ENCODE assay signal across 9 mouse cellular contexts in the genomic region with DNA sequence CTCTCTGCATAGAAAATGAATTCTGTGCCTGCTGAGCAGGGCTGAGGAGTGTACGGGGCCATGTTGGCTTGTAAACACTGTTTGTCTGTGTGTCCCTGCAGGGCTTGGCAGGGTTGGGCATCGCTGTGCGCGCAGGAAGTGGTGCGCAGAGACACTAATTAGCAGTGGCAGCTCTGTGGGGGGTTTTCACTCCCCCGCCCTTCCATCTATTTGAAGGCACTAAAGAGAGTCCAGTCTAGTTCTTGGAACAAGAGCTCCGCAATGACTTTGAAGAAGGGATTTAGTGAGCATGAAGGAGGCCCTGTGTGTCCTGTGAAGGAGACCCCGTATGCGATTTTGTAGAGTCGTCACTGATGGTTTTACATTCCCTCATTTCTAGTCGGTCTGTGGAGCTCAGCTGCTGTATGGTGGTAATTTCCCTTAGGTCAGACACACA.
DNase-seq lines count a peak whose midpoint lies in the region; ATAC-seq and TF ChIP-seq lines count a peak whose summit lies in the region.
"Had no signal": no experiment of that assay in that cellular context is flagged by ENCODE, and none has a peak within 500 bp of the region (broad histone marks: within the 10 kb centered on the region; RNA-seq: fewer than 3 reads in every experiment).

No protein-coding gene starts in this region.

- no peak overlapping the region for H3K4me3 ChIP-seq in cerebellum, adult 2 months (replicated peaks; ENCODE audit: insufficient read depth, low read depth, low read length)
- 0 out of 2 replicates have a peak overlapping the region, but pooled peaks have one; percentile 4 for H3K4me3 ChIP-seq in forebrain, embryonic 12.5 days (replicated peaks)
- no peak overlapping the region for H3K4me3 ChIP-seq in midbrain, postnatal 0 days (ENCODE audit: low read depth, low read length)
- H3K4me3 ChIP-seq in liver, embryonic 11.5 days (ENCODE audit: low read depth, low read length) = no peak overlapping the region
- H3K4me3 ChIP-seq: heart, embryonic 15.5 days had no signal

- under 1% methylated on average over 11 of the region's 11 CpGs for WGBS in cerebellum, adult 2 months
- 26% methylated on average over 11 of the region's 11 CpGs for WGBS in forebrain, embryonic 12.5 days
- 13% methylated on average over 11 of the region's 11 CpGs for WGBS in midbrain, postnatal 0 days
- WGBS in liver, embryonic 11.5 days = 86% methylated on average over 11 of the region's 11 CpGs

- no peaks in the 10 kb centered on the region for H3K27me3 ChIP-seq in cerebellum, adult 2 months (ENCODE audit: control insufficient read depth, insufficient read depth, low read length)
- H3K27me3 ChIP-seq in forebrain, embryonic 12.5 days = 0 out of 2 replicates have a peak, but pooled peaks cover 4% of the 10 kb centered on the region
- no peaks in the 10 kb centered on the region for H3K27me3 ChIP-seq in midbrain, postnatal 0 days (ENCODE audit: insufficient read depth, low read length)
- H3K27me3 ChIP-seq in liver, embryonic 11.5 days (replicated peaks; ENCODE audit: control insufficient read depth, insufficient read depth, low read length) = no peaks in the 10 kb centered on the region; the same call in 1 of the 2 replicates
- H3K27me3 ChIP-seq: heart, embryonic 15.5 days had no signal

- H3K4me1 ChIP-seq in cerebellum, adult 2 months (ENCODE audit: control insufficient read depth, insufficient read depth, low read length) = peaks cover 39% of the 10 kb centered on the region
- H3K4me1 ChIP-seq in forebrain, embryonic 12.5 days = peaks cover 6% of the 10 kb centered on the region
- H3K4me1 ChIP-seq in midbrain, postnatal 0 days (ENCODE audit: insufficient read depth, low read length) = no peaks in the 10 kb centered on the region
- H3K4me1 ChIP-seq in liver, embryonic 11.5 days (replicated peaks; ENCODE audit: control insufficient read depth, insufficient read depth, low read length) = no peaks in the 10 kb centered on the region

- H3K9me3 ChIP-seq in forebrain, embryonic 12.5 days = no peaks in the 10 kb centered on the region
- H3K9me3 ChIP-seq in midbrain, postnatal 0 days (ENCODE audit: low read length) = no peaks in the 10 kb centered on the region
- H3K9me3 ChIP-seq in liver, embryonic 11.5 days (ENCODE audit: control insufficient read depth, low read length) = no peaks in the 10 kb centered on the region
- H3K9me3 ChIP-seq: heart, embryonic 15.5 days had no signal

- peak; percentile 83 for ATAC-seq in forebrain, embryonic 12.5 days (ENCODE audit: low FRiP score)
- peak; percentile 91 for ATAC-seq in midbrain, postnatal 0 days (ENCODE audit: low FRiP score)
- no peak for ATAC-seq in liver, embryonic 11.5 days (replicated peaks; ENCODE audit: low FRiP score)

- peak overlapping the region; percentile 44 for H3K4me2 ChIP-seq in forebrain, embryonic 12.5 days
- peak overlapping the region; percentile 32 for H3K4me2 ChIP-seq in midbrain, postnatal 0 days (ENCODE audit: low read depth, low read length, poor library complexity, severe bottlenecking)
- H3K4me2 ChIP-seq in liver, embryonic 11.5 days = no peak overlapping the region
- H3K4me2 ChIP-seq: heart, embryonic 15.5 days had no signal

- no peak overlapping the region for H3K9ac ChIP-seq in forebrain, embryonic 12.5 days
- 0 out of 2 replicates have a peak overlapping the region, but pooled peaks have one; percentile 1 for H3K9ac ChIP-seq in midbrain, postnatal 0 days (replicated peaks; ENCODE audit: low read length, poor library complexity, severe bottlenecking)
- H3K9ac ChIP-seq in liver, embryonic 11.5 days (ENCODE audit: low read depth, low read length) = no peak overlapping the region
- H3K9ac ChIP-seq: heart, embryonic 15.5 days had no signal

- no peaks in the 10 kb centered on the region for H3K36me3 ChIP-seq in forebrain, embryonic 12.5 days (replicated peaks)
- H3K36me3 ChIP-seq in midbrain, postnatal 0 days (ENCODE audit: insufficient read depth, low read length) = no peaks in the 10 kb centered on the region
- no peaks in the 10 kb centered on the region for H3K36me3 ChIP-seq in liver, embryonic 11.5 days (ENCODE audit: control insufficient read depth, insufficient read depth, low read length)
- H3K36me3 ChIP-seq: heart, embryonic 15.5 days had no signal

- no peak for TF ChIP-seq POLR2A in cerebellum, adult 2 months (IDR thresholded peaks at IDR 0.05; ENCODE audit: borderline replicate concordance, insufficient read depth, low read length)

- no peak for TF ChIP-seq CTCF in cerebellum, adult 2 months (IDR thresholded peaks at IDR 0.05; ENCODE audit: borderline replicate concordance, insufficient read depth, low read depth, low read length)
- no peak for TF ChIP-seq CTCF in midbrain, postnatal 0 days (IDR thresholded peaks at IDR 0.05)

- H3K27ac ChIP-seq in cerebellum, adult 2 months (ENCODE audit: insufficient read depth, low read length) = peak overlapping the region; percentile 60
- H3K27ac ChIP-seq in forebrain, embryonic 12.5 days = peak overlapping the region; percentile 75
- peak overlapping the region; percentile 77 for H3K27ac ChIP-seq in midbrain, postnatal 0 days (ENCODE audit: low read depth, low read length)
- no peak overlapping the region for H3K27ac ChIP-seq in liver, embryonic 11.5 days (ENCODE audit: low read depth, low read length)
- H3K27ac ChIP-seq: heart, embryonic 15.5 days had no signal

- DNase-seq in cerebellum, adult 2 months = peak; percentile 96 to 98
- DNase-seq in layer of hippocampus, postnatal 10 days (ENCODE audit: low spot score in 2 of 2) = peak; percentile 71 to 77
- DNase-seq in midbrain, postnatal 0 days (ENCODE audit: low spot score) = peak; percentile 94
- DNase-seq in heart, adult 18-20 months = no peak
- DNase-seq in liver, embryonic 11.5 days (ENCODE audit: low spot score) = no peak
- DNase-seq in yolk sac, embryonic 10.5 days (ENCODE audit: low spot score) = no peak
- DNase-seq in thymus, postnatal 14 days = no peak

Comparison
In these comparisons a context has a peak if more than half of its experiments do, and no peak if none do; other contexts are left out.
1. DNase-seq: peak in cerebellum, adult 2 months (2 of 2), layer of hippocampus, postnatal 10 days (2 of 2) and midbrain, postnatal 0 days (single experiment); none in heart, adult 18-20 months (0 of 2), liver, embryonic 11.5 days (single experiment), yolk sac, embryonic 10.5 days (single experiment) and thymus, postnatal 14 days (single experiment).